Mouse (Mus musculus) heart, embryonic 12.5 days (tissue): Measurements from ENCODE around the gene Mov10l1. TPM values are rescaled to one million over a fixed set of nuclear protein-coding genes. Genes with fewer than 3 reads are reported as not detected.

Experiments used
- ATAC-seq: fragments of 200-750 bp; cut with Nextera tagmentation; 2 replicates; pipeline ENCODE4 v1.8.0; 2017; ENCODE audit warnings: moderate TSS enrichment, moderate library complexity; ENCODE audit not compliant: insufficient number of reproducible peaks, low FRiP score
- H3K27ac ChIP-seq: fragments of 300-500 bp; sonication (generic); 2 replicates; pipeline ENCODE4 v1.5.1; 2016; ENCODE audit warnings: mild to moderate bottlenecking, moderate library complexity; ENCODE audit not compliant: poor library complexity, severe bottlenecking
- H3K27me3 ChIP-seq: fragments of 300-500 bp; sonication (generic); replicated peaks from 2 replicates; pipeline ENCODE4 v1.6.1; 2016; ENCODE audit warnings: mild to moderate bottlenecking, moderate library complexity
- H3K36me3 ChIP-seq: fragments of 300-500 bp; sonication (generic); 2 replicates; pipeline ENCODE4 v1.6.1; 2016; ENCODE audit warnings: mild to moderate bottlenecking, moderate library complexity
- H3K4me1 ChIP-seq: fragments of 300-500 bp; sonication (generic); replicated peaks from 2 replicates; pipeline ENCODE4 v1.6.1; 2016; ENCODE audit warnings: mild to moderate bottlenecking
- H3K4me2 ChIP-seq: fragments of 300-500 bp; sonication (generic); 2 replicates; pipeline ENCODE4 v1.6.1; 2016; ENCODE audit warnings: mild to moderate bottlenecking, moderate library complexity
- H3K4me3 ChIP-seq: fragments of 300-500 bp; sonication (generic); 2 replicates; pipeline ENCODE4 v1.5.1; 2016; ENCODE audit warnings: mild to moderate bottlenecking
- H3K9ac ChIP-seq: fragments of 300-500 bp; sonication (generic); 2 replicates; pipeline ENCODE4 v1.6.1; 2016; ENCODE audit warnings: mild to moderate bottlenecking, moderate library complexity
- H3K9me3 ChIP-seq: fragments of 300-500 bp; sonication (generic); replicated peaks from 2 replicates; pipeline ENCODE4 v1.6.1; 2016; ENCODE audit warnings: mild to moderate bottlenecking, moderate library complexity
- WGBS: fragments of 180-500 bp; shearing (Covaris S2); methylation state at CpG from one replicate; pipeline ENCODE4 v1.1.7; 2016; 5-methylcytosine and 5-hydroxymethylcytosine counted together
- polyA plus RNA-seq: library from polyadenylated mRNA; unstranded; fragments of >200 nt; fragmentation: Nextera tagmentation; extraction: Ambion mirVana; gene quantifications from 2 replicates; pipeline ENCODE4 v1.2.1, GENCODE M21; 2016

Gene Mov10l1
- polyA plus RNA-seq, result 56.9 and 60.3 TPM in 2 replicates

- Histone ChIP-seq H3K36me3 (no peaks in the 10 kb centered on the region), H3K4me2 (no peak within 1 kb of the TSS), H3K4me1 (no peaks in the 10 kb centered on the region), H3K27me3 (no peaks in the 10 kb centered on the region), H3K27ac (no peak within 1 kb of the TSS), H3K9me3 (no peaks in the 10 kb centered on the region), H3K4me3 (no peak within 1 kb of the TSS), H3K9ac (no peak within 1 kb of the TSS)
- no peak for ATAC-seq
- 85% methylated on average over 31 of the region's 31 CpGs for WGBS
Observed at GRCm38 (mm10) chr15:88982534-88983079, at the start of gene Mov10l1. Mov10l1 (plus strand) TSS chr15:88982909.

- Histone ChIP-seq H3K4me2 (no peak overlapping the region), H3K4me3 (no peak overlapping the region), H3K9ac (no peak overlapping the region), H3K9me3 (peaks cover 6% of the 10 kb centered on the region), H3K4me1 (no peaks in the 10 kb centered on the region), H3K36me3 (no peaks in the 10 kb centered on the region), H3K27ac (no peak overlapping the region), H3K27me3 (no peaks in the 10 kb centered on the region)
- 62% methylated on average over 7 of the region's 7 CpGs for WGBS
- ATAC-seq, result no peak
Observed at GRCm38 (mm10) chr15:88934141-88934540, 48.6 kb upstream of the Mov10l1 start.

- ATAC-seq, result no peak
- 57% methylated on average over 6 of the region's 6 CpGs for WGBS
- no peak overlapping the region for H3K27ac ChIP-seq
Observed at GRCm38 (mm10) chr15:88936619-88937290, 46.0 kb upstream of the Mov10l1 start.

GRCm38 (mm10) chr15:88937291-88937650 lies 45.4 kb upstream of the Mov10l1 start:
- no peaks in the 10 kb centered on the region for H3K27me3 ChIP-seq
- 72% methylated on average over 2 of the region's 2 CpGs for WGBS

More at GRCm38 (mm10) chr15:88936619-88937290, 46.0 kb upstream of the Mov10l1 start:
- no peaks in the 10 kb centered on the region for H3K4me1 ChIP-seq
- H3K9me3 ChIP-seq, result no peaks in the 10 kb centered on the region
- H3K9ac ChIP-seq, result no peak overlapping the region
- no peak overlapping the region for H3K4me2 ChIP-seq
- H3K36me3 ChIP-seq, result no peaks in the 10 kb centered on the region
- no peaks in the 10 kb centered on the region for H3K27me3 ChIP-seq
- H3K4me3 ChIP-seq, result no peak overlapping the region

GRCm38 (mm10) chr15:88942783-88943182 lies 39.9 kb upstream of the Mov10l1 start:
- no peak overlapping the region for H3K4me2 ChIP-seq
- no peaks in the 10 kb centered on the region for H3K27me3 ChIP-seq
- no peaks in the 10 kb centered on the region for H3K36me3 ChIP-seq
- 26% methylated on average over 5 of the region's 5 CpGs for WGBS
- H3K27ac ChIP-seq, result 0 out of 2 replicates have a peak overlapping the region, but pooled peaks have one; percentile 21
- ATAC-seq, result no peak
- no peak overlapping the region for H3K4me3 ChIP-seq
- H3K9ac ChIP-seq, result no peak overlapping the region
- peaks cover 5% of the 10 kb centered on the region for H3K4me1 ChIP-seq
- no peaks in the 10 kb centered on the region; the same call in 1 of the 2 replicates for H3K9me3 ChIP-seq

More at GRCm38 (mm10) chr15:88937291-88937650, 45.4 kb upstream of the Mov10l1 start:
- Histone ChIP-seq H3K4me3 (no peak overlapping the region), H3K27ac (no peak overlapping the region), H3K9me3 (no peaks in the 10 kb centered on the region), H3K4me1 (no peaks in the 10 kb centered on the region), H3K36me3 (no peaks in the 10 kb centered on the region), H3K9ac (no peak overlapping the region), H3K4me2 (no peak overlapping the region)
- ATAC-seq, result no peak

GRCm38 (mm10) chr15:88943896-88944551 lies 38.7 kb upstream of the Mov10l1 start:
- 73% methylated on average over 5 of the region's 5 CpGs for WGBS
- H3K27ac ChIP-seq, result no peak overlapping the region
- H3K9ac ChIP-seq, result no peak overlapping the region
- H3K9me3 ChIP-seq, result no peaks in the 10 kb centered on the region; the same call in 1 of the 2 replicates
- no peaks in the 10 kb centered on the region for H3K27me3 ChIP-seq
- peaks cover 5% of the 10 kb centered on the region for H3K4me1 ChIP-seq
- no peaks in the 10 kb centered on the region for H3K36me3 ChIP-seq
- no peak overlapping the region for H3K4me2 ChIP-seq
- no peak overlapping the region for H3K4me3 ChIP-seq
- no peak for ATAC-seq

- H3K9me3 ChIP-seq, result no peaks in the 10 kb centered on the region; the same call in 1 of the 2 replicates
- H3K27me3 ChIP-seq, result no peaks in the 10 kb centered on the region
- H3K4me1 ChIP-seq, result peaks cover 5% of the 10 kb centered on the region
- no peak overlapping the region for H3K9ac ChIP-seq
- H3K36me3 ChIP-seq, result no peaks in the 10 kb centered on the region
- H3K27ac ChIP-seq, result no peak overlapping the region
- no peak overlapping the region for H3K4me2 ChIP-seq
- H3K4me3 ChIP-seq, result no peak overlapping the region
- WGBS, result 52% methylated on average over 6 of the region's 6 CpGs
- no peak for ATAC-seq
Observed at GRCm38 (mm10) chr15:88946851-88947250, 35.9 kb upstream of the Mov10l1 start.

GRCm38 (mm10) chr15:88951246-88951645 lies 31.5 kb upstream of the Mov10l1 start:
- ATAC-seq, result no peak
- Histone ChIP-seq H3K27ac (no peak overlapping the region), H3K9me3 (no peaks in the 10 kb centered on the region), H3K36me3 (no peaks in the 10 kb centered on the region), H3K4me3 (no peak overlapping the region), H3K9ac (no peak overlapping the region), H3K4me1 (peaks cover 7% of the 10 kb centered on the region), H3K4me2 (no peak overlapping the region), H3K27me3 (peaks cover 34% of the 10 kb centered on the region)
- 85% methylated on average over 4 of the region's 4 CpGs for WGBS

GRCm38 (mm10) chr15:88954368-88955072 lies 28.2 kb upstream of the Mov10l1 start, which contains the start of gene Ttll8:
Ttll8 (minus strand) TSS chr15:88954418.
- Histone ChIP-seq H3K4me3 (peak within 1 kb of the TSS; percentile 49), H3K27me3 (peaks cover 42% of the 10 kb centered on the region), H3K9ac (peak within 1 kb of the TSS; percentile 61), H3K36me3 (no peaks in the 10 kb centered on the region), H3K4me1 (peaks cover 7% of the 10 kb centered on the region), H3K9me3 (no peaks in the 10 kb centered on the region), H3K27ac (no peak within 1 kb of the TSS), H3K4me2 (peak within 1 kb of the TSS; percentile 89)
- 0 out of 2 replicates have a peak, but pooled peaks have one; percentile 51 for ATAC-seq
- WGBS, result 4% methylated on average over 53 of the region's 53 CpGs

- Histone ChIP-seq H3K36me3 (no peaks in the 10 kb centered on the region), H3K4me2 (no peak overlapping the region; the same call in 1 of the 2 replicates), H3K27me3 (peaks cover 42% of the 10 kb centered on the region), H3K27ac (no peak overlapping the region), H3K9me3 (no peaks in the 10 kb centered on the region), H3K9ac (no peak overlapping the region), H3K4me1 (peaks cover 7% of the 10 kb centered on the region), H3K4me3 (no peak overlapping the region)
- no peak for ATAC-seq
- 83% methylated on average over 6 of the region's 6 CpGs for WGBS
Observed at GRCm38 (mm10) chr15:88955342-88955741, 27.4 kb upstream of the Mov10l1 start.

GRCm38 (mm10) chr15:88957522-88957921 lies 25.2 kb upstream of the Mov10l1 start:
- Histone ChIP-seq H3K9me3 (no peaks in the 10 kb centered on the region), H3K4me1 (peaks cover 7% of the 10 kb centered on the region), H3K4me2 (no peak overlapping the region), H3K27ac (no peak overlapping the region), H3K36me3 (no peaks in the 10 kb centered on the region), H3K4me3 (no peak overlapping the region), H3K9ac (no peak overlapping the region), H3K27me3 (peaks cover 46% of the 10 kb centered on the region)
- WGBS, result 75% methylated on average over 4 of the region's 4 CpGs
- ATAC-seq, result no peak
